Mouse (Mus musculus): ENCODE data around the gene Lrrc10b. TPM values are rescaled to one million over a fixed set of nuclear protein-coding genes. Genes with fewer than 3 reads are reported as not detected.

The Lrrc10b gene
- total and polyA plus RNA-seq, 3 experiments, result not detected

GRCm38 (mm10) chr19:10431841-10432240, 25.4 kb downstream of the Lrrc10b start:
- no peak overlapping the region for H3K27ac ChIP-seq (ENCODE audit: control insufficient read depth, low read depth, low read length)
- no peak overlapping the region for H3K4me3 ChIP-seq (ENCODE audit: control insufficient read depth in 1 of 2, insufficient read depth in 1 of 2, low read depth in 2 of 2, low read length in 2 of 2)
- H3K36me3 ChIP-seq (ENCODE audit: control insufficient read depth in 1 of 2, insufficient read depth in 2 of 2, low read length in 2 of 2), result no peaks in the 10 kb centered on the region
- no peak for DNase-seq (ENCODE audit: low read depth, low spot score)
- TF ChIP-seq HCFC1 (IDR thresholded peaks at IDR 0.05; ENCODE audit: low read depth, low read length) (no peak), RAD21 (IDR thresholded peaks at IDR 0.05; ENCODE audit: low read depth, low read length) (no peak), TCF12 (IDR thresholded peaks at IDR 0.05; ENCODE audit: low read depth, low read length) (no peak), USF2 (IDR thresholded peaks at IDR 0.05; ENCODE audit: borderline replicate concordance in 1 of 2, insufficient read depth in 1 of 2, low read depth in 1 of 2, low read length in 2 of 2) (no peak), CTCF (IDR thresholded peaks at IDR 0.05 in 2 of 3, conservative IDR thresholded peaks at IDR 0.05 in 1 of 3; ENCODE audit: control insufficient read depth in 1 of 3, insufficient read depth in 1 of 3, low read depth in 2 of 3, low read length in 3 of 3, poor library complexity in 1 of 3, severe bottlenecking in 1 of 3) (no peak), BHLHE40 (IDR thresholded peaks at IDR 0.05; ENCODE audit: borderline replicate concordance, low read depth, low read length) (no peak), GABPA (IDR thresholded peaks at IDR 0.05; ENCODE audit: low read depth, low read length) (no peak), NRF1 (IDR thresholded peaks at IDR 0.05; ENCODE audit: insufficient read depth, low read depth, low read length, poor library complexity, severe bottlenecking) (no peak), RCOR1 (IDR thresholded peaks at IDR 0.05; ENCODE audit: low read depth, low read length) (no peak), CHD2 (IDR thresholded peaks at IDR 0.05; ENCODE audit: low read length) (no peak), MXI1 (IDR thresholded peaks at IDR 0.05; ENCODE audit: low read depth, low read length) (no peak)
- H3K27me3 ChIP-seq (ENCODE audit: control insufficient read depth in 1 of 2, insufficient read depth in 2 of 2, low read length in 2 of 2), result peaks cover 0 to 2% of the 10 kb centered on the region in 2 experiments; a peak in 1 of 4 replicates
- no peak overlapping the region for H3K9ac ChIP-seq (ENCODE audit: control insufficient read depth, low read depth, low read length, poor library complexity, severe bottlenecking)
- no peaks in the 10 kb centered on the region for H3K79me2 ChIP-seq (ENCODE audit: control insufficient read depth, insufficient read depth, low read length, poor library complexity)
- H3K9me3 ChIP-seq (replicated peaks; ENCODE audit: insufficient read depth, low read length), result no peaks in the 10 kb centered on the region
- no peaks in the 10 kb centered on the region for H3K4me1 ChIP-seq (ENCODE audit: control insufficient read depth in 1 of 2, insufficient read depth in 2 of 2, low read length in 2 of 2)

GRCm38 (mm10) chr19:10431410-10431809, 25.9 kb downstream of the Lrrc10b start:
- no peaks in the 10 kb centered on the region for H3K4me1 ChIP-seq (ENCODE audit: control insufficient read depth in 1 of 2, insufficient read depth in 2 of 2, low read length in 2 of 2)
- DNase-seq (ENCODE audit: low read depth, low spot score), result peak; percentile 11
- H3K9ac ChIP-seq (ENCODE audit: control insufficient read depth, low read depth, low read length, poor library complexity, severe bottlenecking), result no peak overlapping the region
- H3K4me3 ChIP-seq (ENCODE audit: control insufficient read depth in 1 of 2, insufficient read depth in 1 of 2, low read depth in 2 of 2, low read length in 2 of 2), result no peak overlapping the region
- H3K27me3 ChIP-seq (ENCODE audit: control insufficient read depth in 1 of 2, insufficient read depth in 2 of 2, low read length in 2 of 2), result peaks cover 0 to 2% of the 10 kb centered on the region in 2 experiments; a peak in 1 of 4 replicates
- no peaks in the 10 kb centered on the region for H3K79me2 ChIP-seq (ENCODE audit: control insufficient read depth, insufficient read depth, low read length, poor library complexity)
- no peak overlapping the region for H3K27ac ChIP-seq (ENCODE audit: control insufficient read depth, low read depth, low read length)
- H3K9me3 ChIP-seq (replicated peaks; ENCODE audit: insufficient read depth, low read length), result no peaks in the 10 kb centered on the region
- no peak for TF ChIP-seq BHLHE40 (IDR thresholded peaks at IDR 0.05; ENCODE audit: borderline replicate concordance, low read depth, low read length)
- TF ChIP-seq ZMIZ1 (IDR thresholded peaks at IDR 0.05; ENCODE audit: low read depth, low read length), result no peak
- TF ChIP-seq MXI1 (IDR thresholded peaks at IDR 0.05; ENCODE audit: low read depth, low read length), result no peak
- no peak for TF ChIP-seq RCOR1 (IDR thresholded peaks at IDR 0.05; ENCODE audit: low read depth, low read length)
- TF ChIP-seq MEF2A (IDR thresholded peaks at IDR 0.05; ENCODE audit: extremely low read depth, insufficient replicate concordance, low read depth, low read length, poor library complexity, severe bottlenecking), result no peak
- TF ChIP-seq SIN3A (IDR thresholded peaks at IDR 0.05; ENCODE audit: low read length), result no peak
- TF ChIP-seq NRF1 (IDR thresholded peaks at IDR 0.05; ENCODE audit: insufficient read depth, low read depth, low read length, poor library complexity, severe bottlenecking), result no peak
- 0 out of 2 replicates have a peak, but pooled peaks have one; percentile 5 for TF ChIP-seq GATA1 (IDR thresholded peaks at IDR 0.05; ENCODE audit: low read depth, low read length)
- no peaks in the 10 kb centered on the region for H3K36me3 ChIP-seq (ENCODE audit: control insufficient read depth in 1 of 2, insufficient read depth in 2 of 2, low read length in 2 of 2)
